Mouse (Mus musculus) bone marrow, adult 2 months (tissue): ENCODE results near the gene Rcan1. TPM values are rescaled to one million over a fixed set of nuclear protein-coding genes. Genes with fewer than 3 reads are reported as not detected.
A peak's percentile ranks its signal among the peaks of the same experiment; 100 is the strongest.

Experiments
- H3K27ac ChIP-seq: fragments of 200-500 bp; 2 replicates; pipeline ENCODE4 v1.5.1; 2012; ENCODE audit warnings: low read depth, mild to moderate bottlenecking, control low read depth, inconsistent platforms, low read length; ENCODE audit not compliant: control insufficient read depth, poor library complexity, insufficient read depth
- H3K4me1 ChIP-seq: fragments of 200-500 bp; 2 replicates; pipeline ENCODE4 v1.6.1; 2011; ENCODE audit warnings: low read length; ENCODE audit not compliant: control insufficient read depth, insufficient read depth
- H3K4me3 ChIP-seq: fragments of 200-500 bp; replicated peaks from 2 replicates; pipeline ENCODE3; 2011; ENCODE audit warnings: mild to moderate bottlenecking, low read depth, low read length, control low read depth; ENCODE audit not compliant: control insufficient read depth
- CTCF ChIP-seq: fragments of 200-500 bp; IDR thresholded peaks from 2 replicates; pipeline ENCODE4 v1.5.1; 2011; ENCODE audit warnings: low read length, control low read depth; ENCODE audit not compliant: control insufficient read depth, insufficient read depth
- POLR2A ChIP-seq: fragments of 200-500 bp; IDR thresholded peaks from 2 replicates; pipeline ENCODE4 v1.6.1; 2011; ENCODE audit warnings: low read depth, mild to moderate bottlenecking, control low read depth, low read length, borderline replicate concordance; ENCODE audit not compliant: control insufficient read depth
- WGBS: fragments of 180-500 bp; shearing (Covaris S2); methylation state at CpG from one replicate; pipeline ENCODE4 v1.1.7; 2018; 5-methylcytosine and 5-hydroxymethylcytosine counted together
- polyA plus RNA-seq: library from polyadenylated mRNA; stranded (reverse); fragments of >200 nt; gene quantifications from 2 replicates; pipeline ENCODE4 v1.2.4, GENCODE M21; 2011; ENCODE audit warnings: low replicate concordance; ENCODE audit not compliant: missing spikeins, insufficient read depth, insufficient read length

The Rcan1 gene
- polyA plus RNA-seq, 1 experiment, result 9.5 TPM

- Histone ChIP-seq H3K4me3 (no peak overlapping the region), H3K4me1 (no peaks in the 10 kb centered on the region), H3K27ac (no peak overlapping the region)
- TF ChIP-seq POLR2A (no peak), CTCF (no peak)
- WGBS, result 86% methylated on average over 6 of the region's 6 CpGs
Measured at GRCm38 (mm10) chr16:92398574-92399118, 72.0 kb downstream of the Rcan1 start.

- no peaks in the 10 kb centered on the region for H3K4me1 ChIP-seq
- H3K27ac ChIP-seq, result no peak overlapping the region
- H3K4me3 ChIP-seq, result no peak overlapping the region
- WGBS, result 68% methylated on average over 10 of the region's 10 CpGs
- TF ChIP-seq POLR2A, result no peak
- no peak for TF ChIP-seq CTCF
Measured at GRCm38 (mm10) chr16:92397745-92398573, 72.7 kb downstream of the Rcan1 start.

GRCm38 (mm10) chr16:92393732-92394131 lies 76.9 kb downstream of the Rcan1 start:
- Histone ChIP-seq H3K27ac (no peak overlapping the region), H3K4me1 (no peaks in the 10 kb centered on the region), H3K4me3 (no peak overlapping the region)
- TF ChIP-seq CTCF, result 0 out of 2 replicates have a peak, but pooled peaks have one; percentile 15
- no peak for TF ChIP-seq POLR2A
- 92% methylated on average over 3 of the region's 3 CpGs for WGBS

GRCm38 (mm10) chr16:92387692-92388091 lies 83.0 kb downstream of the Rcan1 start:
- WGBS, result 73% methylated on average over 10 of the region's 10 CpGs
- no peaks in the 10 kb centered on the region for H3K4me1 ChIP-seq
- H3K27ac ChIP-seq, result no peak overlapping the region
- TF ChIP-seq CTCF (no peak), POLR2A (no peak)
- H3K4me3 ChIP-seq, result no peak overlapping the region

GRCm38 (mm10) chr16:92385062-92385461 lies 85.6 kb downstream of the Rcan1 start:
- Histone ChIP-seq H3K27ac (no peak overlapping the region), H3K4me1 (no peaks in the 10 kb centered on the region), H3K4me3 (no peak overlapping the region)
- WGBS, result 0% methylated on average over 2 of the region's 2 CpGs
- TF ChIP-seq POLR2A, result no peak
- TF ChIP-seq CTCF, result peak; percentile 76

GRCm38 (mm10) chr16:92383412-92383811 lies 87.3 kb downstream of the Rcan1 start:
- Histone ChIP-seq H3K4me1 (no peaks in the 10 kb centered on the region), H3K4me3 (no peak overlapping the region), H3K27ac (no peak overlapping the region)
- TF ChIP-seq POLR2A (no peak), CTCF (no peak)

GRCm38 (mm10) chr16:92382508-92382907 lies 88.2 kb downstream of the Rcan1 start:
- no peaks in the 10 kb centered on the region for H3K4me1 ChIP-seq
- WGBS, result 62% methylated on average over 6 of the region's 6 CpGs
- no peak overlapping the region for H3K4me3 ChIP-seq
- TF ChIP-seq POLR2A (no peak), CTCF (no peak)
- no peak overlapping the region for H3K27ac ChIP-seq

GRCm38 (mm10) chr16:92381092-92381491 lies 89.6 kb downstream of the Rcan1 start:
- WGBS, result 66% methylated on average over 6 of the region's 6 CpGs
- TF ChIP-seq POLR2A (no peak), CTCF (no peak)
- no peak overlapping the region for H3K27ac ChIP-seq

GRCm38 (mm10) chr16:92376976-92377375 lies 93.7 kb downstream of the Rcan1 start:
- Histone ChIP-seq H3K4me1 (no peaks in the 10 kb centered on the region), H3K27ac (no peak overlapping the region), H3K4me3 (no peak overlapping the region)
- TF ChIP-seq CTCF (no peak), POLR2A (no peak)
- 82% methylated on average over 6 of the region's 6 CpGs for WGBS

More at GRCm38 (mm10) chr16:92381092-92381491, 89.6 kb downstream of the Rcan1 start:
- Histone ChIP-seq H3K4me1 (no peaks in the 10 kb centered on the region), H3K4me3 (no peak overlapping the region)
